Mouse (Mus musculus) kidney, adult 2 months (tissue): ENCODE measurements around the gene Wnt10b.

Experiments used
- CTCF ChIP-seq: fragments of 200-500 bp; conservative IDR thresholded peaks from 2 replicates; pipeline ENCODE4 v1.5.1; 2011; ENCODE audit warnings: low read depth, mild to moderate bottlenecking, control low read depth, low read length, moderate library complexity, mixed read lengths; ENCODE audit not compliant: insufficient read depth, insufficient read length
- POLR2A ChIP-seq: fragments of 200-500 bp; IDR thresholded peaks from one replicate; pipeline ENCODE4 v1.6.1; 2011; ENCODE audit warnings: low read depth, low read length, control low read depth

DNA sequence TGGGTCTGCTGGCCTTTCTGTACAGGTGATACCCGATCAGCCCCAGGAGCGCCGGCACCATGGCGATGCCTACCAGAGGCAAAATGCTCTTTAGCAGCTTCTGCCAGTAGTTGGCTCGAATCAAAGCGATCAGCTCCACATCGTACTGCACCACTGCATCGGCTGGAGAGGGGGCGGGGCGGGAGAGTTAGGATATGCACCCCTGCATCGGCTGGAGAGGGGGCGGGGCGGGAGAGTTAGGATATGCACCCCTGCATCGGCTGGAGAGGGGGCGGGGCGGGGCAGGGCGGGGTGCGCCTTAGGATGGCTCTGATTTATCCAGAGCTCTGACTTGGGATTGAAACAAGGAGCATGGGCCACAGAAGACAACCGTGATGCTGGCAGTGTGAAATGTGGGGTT is 53.5 kb downstream of the Wnt10b start:
- TF ChIP-seq CTCF (no peak), POLR2A (no peak)
